Mouse (Mus musculus) heart, embryonic 16.5 days (tissue): ENCODE measurements around the gene Olfr776. TPM values are rescaled to one million over a fixed set of nuclear protein-coding genes. Genes with fewer than 3 reads are reported as not detected.
"Not testable (repeated sequence)": the region's sequence is repeated elsewhere in the genome, so short reads cannot be mapped to it uniquely, and the experiment has no call there.

ENCODE experiments used
- ATAC-seq: fragments of 200-750 bp; cut with Nextera tagmentation; replicated peaks from 2 replicates; pipeline ENCODE4 v1.8.0; 2017; ENCODE audit warnings: moderate number of reproducible peaks; ENCODE audit not compliant: insufficient read depth, low FRiP score; ENCODE audit errors: extremely low read depth
- H3K27ac ChIP-seq: fragments of 300-500 bp; sonication (generic); 2 replicates; pipeline ENCODE4 v1.5.1; 2014; ENCODE audit warnings: mild to moderate bottlenecking, low read length, control low read depth, moderate library complexity
- H3K27me3 ChIP-seq: fragments of 300-500 bp; sonication (generic); 2 replicates; pipeline ENCODE4 v1.6.1; 2014; ENCODE audit warnings: low read length, mixed read lengths; ENCODE audit not compliant: control insufficient read depth, insufficient read depth
- H3K36me3 ChIP-seq: fragments of 300-500 bp; sonication (generic); 2 replicates; pipeline ENCODE4 v1.6.1; 2014; ENCODE audit not compliant: control insufficient read depth, insufficient read depth
- H3K4me1 ChIP-seq: fragments of 300-500 bp; sonication (generic); 2 replicates; pipeline ENCODE4 v1.6.1; 2014; ENCODE audit warnings: low read length, mixed read lengths; ENCODE audit not compliant: control insufficient read depth, insufficient read depth
- H3K4me2 ChIP-seq: fragments of 300-500 bp; sonication (generic); 2 replicates; pipeline ENCODE4 v1.6.1; 2014; ENCODE audit warnings: low read depth, mild to moderate bottlenecking, control low read depth, low read length
- H3K4me3 ChIP-seq: fragments of 300-500 bp; sonication (generic); 2 replicates; pipeline ENCODE4 v1.5.1; 2014; ENCODE audit warnings: mild to moderate bottlenecking, control low read depth, low read length
- H3K9ac ChIP-seq: fragments of 300-500 bp; sonication (generic); 2 replicates; pipeline ENCODE4 v1.6.1; 2014; ENCODE audit warnings: low read length, control low read depth
- H3K9me3 ChIP-seq: fragments of 300-500 bp; sonication (generic); replicated peaks from 2 replicates; pipeline ENCODE4 v1.6.1; 2016; ENCODE audit warnings: low read length; ENCODE audit not compliant: control insufficient read depth
- WGBS: fragments of 180-500 bp; shearing (Covaris S2); extraction: QIAGEN DNeasy Blood & Tissue Kit; methylation state at CpG from one replicate; pipeline ENCODE4 v1.1.7; 2014; 5-methylcytosine and 5-hydroxymethylcytosine counted together
- polyA plus RNA-seq: library from polyadenylated mRNA; unstranded; fragments of >200 nt; fragmentation: Nextera tagmentation; extraction: Ambion mirVana; gene quantifications from 2 replicates; pipeline ENCODE4 v1.2.1, GENCODE M21; 2015

Olfr776 gene
- not detected in 2 replicates for polyA plus RNA-seq

DNA sequence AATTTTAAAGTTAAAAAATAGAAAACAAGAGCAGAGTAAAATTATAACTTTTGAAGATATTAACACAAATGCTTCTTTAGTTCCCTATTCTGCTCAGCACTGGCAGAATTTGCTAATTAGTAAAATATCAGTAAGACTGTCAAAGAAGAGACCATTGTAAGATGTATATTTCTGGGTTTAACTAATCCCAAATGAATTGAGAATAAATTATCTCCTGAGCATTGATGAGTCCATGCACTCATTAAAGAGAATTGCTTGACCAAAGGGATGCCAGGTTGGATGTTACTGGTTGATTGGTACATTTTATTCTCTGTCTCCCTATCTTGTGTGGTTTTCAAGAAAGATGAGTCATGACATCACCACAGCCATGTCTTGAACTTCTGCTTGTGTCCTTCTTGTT lies at the start of gene Olfr776:
Gene Olfr776 (plus strand): TSS at position 301 of the 400 bp plus-strand sequence.
- no peak for ATAC-seq
- Histone ChIP-seq H3K9me3 (0 out of 2 replicates have a peak, but pooled peaks cover 2% of the 10 kb centered on the region), H3K27ac (no peak within 1 kb of the TSS), H3K9ac (no peak within 1 kb of the TSS), H3K4me1 (no peaks in the 10 kb centered on the region), H3K27me3 (no peaks in the 10 kb centered on the region), H3K36me3 (no peaks in the 10 kb centered on the region), H3K4me3 (no peak within 1 kb of the TSS), H3K4me2 (no peak within 1 kb of the TSS)

DNA sequence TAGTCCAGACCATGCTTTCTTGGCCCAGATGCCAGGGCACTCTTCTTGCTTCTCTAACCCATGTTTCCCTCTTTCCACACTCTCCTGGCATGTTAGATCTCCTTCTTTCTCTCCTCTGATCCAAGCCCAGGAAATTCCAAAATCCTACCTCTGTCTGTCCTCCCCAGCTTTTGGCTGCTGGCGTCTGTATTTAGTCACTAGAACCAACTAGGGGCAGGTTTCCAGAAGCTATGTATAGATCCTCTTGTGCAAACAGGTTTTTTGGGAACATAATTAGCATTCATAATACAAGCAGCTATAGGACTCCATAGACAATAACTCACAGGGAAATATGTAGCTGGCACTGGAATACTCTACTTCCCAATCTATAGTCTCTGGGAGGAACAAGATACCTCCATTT lies 28.2 kb upstream of the Olfr776 start:
- H3K27ac ChIP-seq = no peak overlapping the region
- no peak overlapping the region for H3K9ac ChIP-seq
- 0 out of 2 replicates have a peak, but pooled peaks cover 3% of the 10 kb centered on the region for H3K9me3 ChIP-seq
- H3K36me3 ChIP-seq = no peaks in the 10 kb centered on the region
- no peak overlapping the region for H3K4me2 ChIP-seq
- no peaks in the 10 kb centered on the region for H3K4me1 ChIP-seq
- H3K27me3 ChIP-seq = no peaks in the 10 kb centered on the region
- no peak overlapping the region for H3K4me3 ChIP-seq
- ATAC-seq = no peak
- WGBS = 76% methylated on average over 1 of the region's 1 CpGs

- no peak for ATAC-seq
- Histone ChIP-seq H3K27ac (no peak within 1 kb of the TSS), H3K4me1 (no peaks in the 10 kb centered on the region), H3K9ac (no peak within 1 kb of the TSS), H3K4me2 (no peak within 1 kb of the TSS), H3K4me3 (no peak within 1 kb of the TSS), H3K36me3 (no peaks in the 10 kb centered on the region), H3K9me3 (0 out of 2 replicates have a peak, but pooled peaks cover 3% of the 10 kb centered on the region), H3K27me3 (no peaks in the 10 kb centered on the region)
- 55% methylated on average over 2 of the region's 2 CpGs for WGBS
Observed at GRCm38 (mm10) chr10:129235904-129236303, 23.0 kb upstream of the Olfr776 start, which contains the start of gene Olfr774. Gene Olfr774, plus strand, starts transcription at chr10:129236204.

DNA sequence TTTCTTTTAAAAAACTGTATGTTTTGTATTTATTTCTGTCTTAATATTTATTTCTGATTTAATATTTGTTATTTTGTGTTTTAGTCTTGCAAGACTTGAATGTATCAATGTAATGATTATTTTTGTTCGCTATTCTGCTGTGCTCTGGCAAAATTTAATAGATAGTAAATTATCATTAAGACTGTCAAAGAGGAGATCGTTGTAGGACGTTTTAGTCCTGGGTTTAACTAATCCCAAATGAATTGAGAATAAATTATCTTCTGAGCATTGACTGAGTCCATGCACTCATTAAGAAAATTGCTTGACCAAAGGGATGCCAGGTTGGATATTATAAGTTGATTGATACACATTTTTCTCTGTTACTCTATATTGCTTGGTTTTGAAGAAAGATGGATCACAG lies 10.8 kb upstream of the Olfr776 start, which contains the start of gene Olfr775:
Gene Olfr775 (plus strand): TSS at position 301 of the 400 bp plus-strand sequence.
- Histone ChIP-seq H3K4me3 (no peak within 1 kb of the TSS), H3K9me3 (no peaks in the 10 kb centered on the region), H3K36me3 (no peaks in the 10 kb centered on the region), H3K4me2 (no peak within 1 kb of the TSS), H3K4me1 (no peaks in the 10 kb centered on the region), H3K9ac (no peak within 1 kb of the TSS), H3K27ac (no peak within 1 kb of the TSS), H3K27me3 (no peaks in the 10 kb centered on the region)
- 68% methylated on average over 3 of the region's 3 CpGs for WGBS
- ATAC-seq = no peak

- no peaks in the 10 kb centered on the region for H3K36me3 ChIP-seq
- no peak within 1 kb of the TSS for H3K27ac ChIP-seq
- no peaks in the 10 kb centered on the region for H3K9me3 ChIP-seq
- no peak for ATAC-seq
- no peaks in the 10 kb centered on the region for H3K4me1 ChIP-seq
- no peak within 1 kb of the TSS for H3K4me2 ChIP-seq
- H3K27me3 ChIP-seq = no peaks in the 10 kb centered on the region
- 87% methylated on average over 2 of the region's 2 CpGs for WGBS
- no peak within 1 kb of the TSS for H3K9ac ChIP-seq
- H3K4me3 ChIP-seq = no peak within 1 kb of the TSS
Observed at GRCm38 (mm10) chr10:129271081-129271535, 12.2 kb downstream of the Olfr776 start, which contains the start of gene Olfr777. Gene Olfr777, minus strand, starts transcription at chr10:129271485.

DNA sequence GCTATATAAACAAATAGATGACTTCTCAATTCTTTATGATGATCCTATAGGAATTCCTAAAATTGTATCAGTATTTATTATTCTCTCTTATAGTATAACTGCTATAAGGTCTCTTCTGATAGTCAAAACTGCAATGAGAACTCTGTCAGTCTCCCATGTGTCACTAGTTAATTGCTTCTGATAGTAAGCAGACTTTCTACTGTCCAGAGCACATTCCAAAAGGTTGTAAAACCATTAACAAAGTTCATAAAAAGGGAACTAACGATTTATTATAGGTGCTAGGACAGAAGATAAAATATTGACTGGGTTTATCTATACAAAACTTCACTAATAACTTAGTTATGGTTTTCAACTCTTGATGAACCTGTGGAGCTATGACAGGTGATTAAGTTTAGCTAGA lies 54.0 kb downstream of the Olfr776 start:
- ATAC-seq, H3K4me3 ChIP-seq, H3K9ac ChIP-seq, H3K9me3 ChIP-seq, H3K4me1 ChIP-seq, H3K4me2 ChIP-seq, H3K27me3 ChIP-seq, H3K36me3 ChIP-seq, H3K27ac ChIP-seq: not testable (repeated sequence)
- 32% methylated on average over 1 of the region's 1 CpGs for WGBS

GRCm38 (mm10) chr10:129313521-129313920 lies 54.6 kb downstream of the Olfr776 start:
- H3K9ac ChIP-seq, H3K4me3 ChIP-seq, H3K36me3 ChIP-seq, H3K4me2 ChIP-seq, H3K27me3 ChIP-seq, H3K9me3 ChIP-seq, ATAC-seq, H3K27ac ChIP-seq, H3K4me1 ChIP-seq: not testable (repeated sequence)
- no CpG with 5 or more reads among the region's 1 CpGs for WGBS

Other genes with a start within 250 kb of the Olfr776 start
- gene Olfr763, start 248.3 kb upstream of the Olfr776 start, polyA plus RNA-seq = not detected in 2 replicates
- gene Olfr764-ps1, start 219.2 kb upstream of the Olfr776 start, polyA plus RNA-seq = not detected in 2 replicates
- gene Olfr765, start 209.1 kb upstream of the Olfr776 start, polyA plus RNA-seq = not detected in 2 replicates
- not detected in 2 replicates for gene Olfr766-ps1, start 190.2 kb upstream of the Olfr776 start, polyA plus RNA-seq
- gene Olfr767, start 176.2 kb upstream of the Olfr776 start, polyA plus RNA-seq = not detected in 2 replicates
- gene Olfr768, start 159.8 kb upstream of the Olfr776 start, polyA plus RNA-seq = not detected in 2 replicates
- gene Olfr769, start 141.3 kb upstream of the Olfr776 start, polyA plus RNA-seq = not detected in 2 replicates
- not detected in 2 replicates for gene Olfr770, start 120.1 kb upstream of the Olfr776 start, polyA plus RNA-seq
- not detected in 2 replicates for gene Olfr771, start 94.4 kb upstream of the Olfr776 start, polyA plus RNA-seq
- gene Olfr772, start 81.2 kb upstream of the Olfr776 start, polyA plus RNA-seq = not detected in 2 replicates
- gene Olfr773, start 71.7 kb upstream of the Olfr776 start, polyA plus RNA-seq = not detected in 2 replicates
- not detected in 2 replicates for gene Olfr774, start 22.9 kb upstream of the Olfr776 start, polyA plus RNA-seq
- not detected in 2 replicates for gene Olfr775, start 10.7 kb upstream of the Olfr776 start, polyA plus RNA-seq
- not detected in 2 replicates for gene Olfr777, start 12.4 kb downstream of the Olfr776 start, polyA plus RNA-seq
- gene Olfr780, start 59.0 kb downstream of the Olfr776 start, polyA plus RNA-seq = not detected in 2 replicates
- not detected in 2 replicates for gene Olfr781, start 69.7 kb downstream of the Olfr776 start, polyA plus RNA-seq
- not detected in 2 replicates for gene Olfr782, start 89.7 kb downstream of the Olfr776 start, polyA plus RNA-seq
- gene Olfr784, start 125.0 kb downstream of the Olfr776 start, polyA plus RNA-seq = 0.05 TPM in 1 of 2 replicates, not detected in the other
- gene Olfr785, start 146.3 kb downstream of the Olfr776 start, polyA plus RNA-seq = not detected in 2 replicates
- gene Olfr786, start 168.2 kb downstream of the Olfr776 start, polyA plus RNA-seq = not detected in 2 replicates
- gene Olfr787, start 202.7 kb downstream of the Olfr776 start, polyA plus RNA-seq = not detected in 2 replicates
- not detected in 2 replicates for gene Olfr788, start 211.9 kb downstream of the Olfr776 start, polyA plus RNA-seq
- not detected in 2 replicates for gene Olfr789, start 225.6 kb downstream of the Olfr776 start, polyA plus RNA-seq
- gene Olfr790, start 239.4 kb downstream of the Olfr776 start, polyA plus RNA-seq = not detected in 2 replicates